Mouse (Mus musculus) cerebellum, postnatal 14 days (tissue): ENCODE data around the gene Col9a3.

Experiments
- DNase-seq, 2 experiments: peaks; one replicate each; pipeline ENCODE4 v3.0.0; 2021; ENCODE audit warnings: mixed read lengths in 2 of 2

The Col9a3 gene

GRCm38 (mm10) chr2:180641576-180642554 is 44.3 kb downstream of the Col9a3 start:
- no peak for DNase-seq

- DNase-seq = no peak
These were observed 45.1 kb downstream of the Col9a3 start, which contains the start of gene Tcfl5 for GRCm38 (mm10) chr2:180642555-180643260. Gene Tcfl5, minus strand, starts transcription at chr2:180642708.

GRCm38 (mm10) chr2:180643626-180644025 is 46.0 kb downstream of the Col9a3 start:
- no peak for DNase-seq

- DNase-seq = no peak
These were observed 49.3 kb downstream of the Col9a3 start for GRCm38 (mm10) chr2:180646841-180647240.

- DNase-seq = peak; percentile 28 to 38
These were observed 57.1 kb downstream of the Col9a3 start for GRCm38 (mm10) chr2:180654666-180655065.

GRCm38 (mm10) chr2:180655150-180655549 is 57.6 kb downstream of the Col9a3 start:
- DNase-seq = peak; percentile 37 to 47

- DNase-seq = peak; percentile 76 to 83
These were observed 59.9 kb downstream of the Col9a3 start for GRCm38 (mm10) chr2:180657394-180658013.

GRCm38 (mm10) chr2:180658381-180658780 is 60.8 kb downstream of the Col9a3 start:
- no peak for DNase-seq

GRCm38 (mm10) chr2:180659353-180660150 is 62.0 kb downstream of the Col9a3 start:
- DNase-seq = peak in 1 of 2 experiments; percentile 31

- no peak for DNase-seq
These were observed 62.9 kb downstream of the Col9a3 start for GRCm38 (mm10) chr2:180660521-180660920.

GRCm38 (mm10) chr2:180662008-180662407 is 64.4 kb downstream of the Col9a3 start:
- DNase-seq = no peak
